ENCODE assay signal across 9 mouse cellular contexts in genomic region chr10:59969821-59970449, GRCm38 (mm10). TPM values are rescaled to one million over a fixed set of nuclear protein-coding genes. Genes with fewer than 3 reads are reported as not detected.
DNase-seq lines count a peak whose midpoint lies in the region; ATAC-seq and TF ChIP-seq lines count a peak whose summit lies in the region.
"Had no signal": no experiment of that assay in that cellular context is flagged by ENCODE, and none has a peak within 500 bp of the region (broad histone marks: within the 10 kb centered on the region; RNA-seq: fewer than 3 reads in every experiment).

No protein-coding gene starts in this region.

- H3K9ac ChIP-seq in intestine, embryonic 16.5 days (ENCODE audit: low read depth, low read length): peak overlapping the region; percentile 83
- H3K9ac ChIP-seq in limb, embryonic 14.5 days (ENCODE audit: low read depth, low read length, severe bottlenecking): peak overlapping the region; percentile 71
- peak overlapping the region; percentile 82 for H3K9ac ChIP-seq in midbrain, embryonic 13.5 days (replicated peaks)
- peak overlapping the region; percentile 77 for H3K9ac ChIP-seq in stomach, embryonic 16.5 days (ENCODE audit: low read length)

- no peaks in the 10 kb centered on the region for H3K9me3 ChIP-seq in intestine, embryonic 16.5 days (ENCODE audit: control insufficient read depth, low read length)
- no peaks in the 10 kb centered on the region for H3K9me3 ChIP-seq in limb, embryonic 14.5 days (ENCODE audit: control insufficient read depth, low read length)
- no peaks in the 10 kb centered on the region for H3K9me3 ChIP-seq in midbrain, embryonic 13.5 days
- no peaks in the 10 kb centered on the region for H3K9me3 ChIP-seq in stomach, embryonic 16.5 days (replicated peaks; ENCODE audit: control insufficient read depth, low read length)

- 2% methylated on average over 25 of the region's 25 CpGs for WGBS in intestine, embryonic 16.5 days
- under 1% methylated on average over 25 of the region's 25 CpGs for WGBS in limb, embryonic 14.5 days
- under 1% methylated on average over 25 of the region's 25 CpGs for WGBS in midbrain, embryonic 13.5 days
- WGBS in stomach, embryonic 16.5 days: 5% methylated on average over 25 of the region's 25 CpGs

- H3K27ac ChIP-seq in intestine, embryonic 16.5 days (ENCODE audit: low read length): peak overlapping the region; percentile 92
- peak overlapping the region; percentile 84 for H3K27ac ChIP-seq in limb, embryonic 14.5 days (replicated peaks; ENCODE audit: low read depth, low read length)
- peak overlapping the region; percentile 90 for H3K27ac ChIP-seq in midbrain, embryonic 13.5 days
- peak overlapping the region; percentile 87 for H3K27ac ChIP-seq in stomach, embryonic 16.5 days (ENCODE audit: low read length)

- H3K27me3 ChIP-seq in intestine, embryonic 16.5 days (replicated peaks; ENCODE audit: control insufficient read depth, insufficient read depth, low read length): no peaks in the 10 kb centered on the region
- H3K27me3 ChIP-seq in limb, embryonic 14.5 days (ENCODE audit: control insufficient read depth, insufficient read depth, low read length): no peaks in the 10 kb centered on the region
- H3K27me3 ChIP-seq in midbrain, embryonic 13.5 days: 0 out of 2 replicates have a peak, but pooled peaks cover 3% of the 10 kb centered on the region
- H3K27me3 ChIP-seq in stomach, embryonic 16.5 days (ENCODE audit: control insufficient read depth, insufficient read depth, low read length): no peaks in the 10 kb centered on the region
- H3K27me3 ChIP-seq: CH12.LX had no signal

- peak overlapping the region; percentile 57 for H3K4me3 ChIP-seq in intestine, embryonic 16.5 days (ENCODE audit: low read length)
- peak overlapping the region; percentile 46 for H3K4me3 ChIP-seq in limb, embryonic 14.5 days (replicated peaks; ENCODE audit: low read length)
- H3K4me3 ChIP-seq in midbrain, embryonic 13.5 days (replicated peaks): peak overlapping the region; percentile 49
- H3K4me3 ChIP-seq in stomach, embryonic 16.5 days (replicated peaks; ENCODE audit: low read length): peak overlapping the region; percentile 50

- ATAC-seq in granulocyte monocyte progenitor cell, adult 5-6 weeks (replicated peaks; ENCODE audit: poor library complexity, severe bottlenecking): peak; percentile 25
- peak; percentile 67 for ATAC-seq in intestine, embryonic 16.5 days
- ATAC-seq in limb, embryonic 14.5 days (ENCODE audit: low FRiP score, low read depth): peak; percentile 17; the same call in 1 of the 2 replicates
- peak; percentile 72 for ATAC-seq in midbrain, embryonic 13.5 days
- peak; percentile 41 for ATAC-seq in stomach, embryonic 16.5 days (ENCODE audit: insufficient read depth, low FRiP score)

- DNase-seq in right cerebral cortex, adult 18-20 months: peak; percentile 85
- DNase-seq in right cerebral cortex, postnatal 14 days: no peak
- peak; percentile 83 for DNase-seq in embryo, embryonic 11 days
- no peak for DNase-seq in limb, embryonic 14.5 days (ENCODE audit: low spot score)

- no peaks in the 10 kb centered on the region for H3K36me3 ChIP-seq in intestine, embryonic 16.5 days (ENCODE audit: control insufficient read depth, insufficient read depth, low read length)
- H3K36me3 ChIP-seq in limb, embryonic 14.5 days (ENCODE audit: control insufficient read depth, insufficient read depth, low read length): no peaks in the 10 kb centered on the region
- H3K36me3 ChIP-seq in midbrain, embryonic 13.5 days: no peaks in the 10 kb centered on the region
- no peaks in the 10 kb centered on the region for H3K36me3 ChIP-seq in stomach, embryonic 16.5 days (ENCODE audit: control insufficient read depth, insufficient read depth, low read length)

- peak overlapping the region; percentile 88 for H3K4me2 ChIP-seq in intestine, embryonic 16.5 days (ENCODE audit: low read depth, low read length)
- peak overlapping the region; percentile 68 for H3K4me2 ChIP-seq in limb, embryonic 14.5 days (replicated peaks; ENCODE audit: low read depth, low read length, severe bottlenecking)
- H3K4me2 ChIP-seq in midbrain, embryonic 13.5 days (replicated peaks): peak overlapping the region; percentile 60
- peak overlapping the region; percentile 73 for H3K4me2 ChIP-seq in stomach, embryonic 16.5 days (ENCODE audit: low read depth, low read length)

- H3K4me1 ChIP-seq in intestine, embryonic 16.5 days (ENCODE audit: control insufficient read depth, insufficient read depth, low read length): peaks cover 49% of the 10 kb centered on the region
- H3K4me1 ChIP-seq in limb, embryonic 14.5 days (ENCODE audit: control insufficient read depth, insufficient read depth, low read length): peaks cover 61% of the 10 kb centered on the region
- H3K4me1 ChIP-seq in midbrain, embryonic 13.5 days (replicated peaks): peaks cover 43% of the 10 kb centered on the region
- H3K4me1 ChIP-seq in stomach, embryonic 16.5 days (ENCODE audit: control insufficient read depth, insufficient read depth, low read length): peaks cover 38% of the 10 kb centered on the region

- TF ChIP-seq POLR2A in limb, embryonic 14.5 days (IDR thresholded peaks at IDR 0.05; ENCODE audit: borderline replicate concordance, extremely low read depth, insufficient read depth, insufficient read length): peak; percentile 35; the same call in 1 of the 2 replicates

RNA-seq across cellular contexts. Expression of gene Ddit4, which starts 18.3 kb away (rescaled TPM):
- 0.49 TPM in 1 of 2 replicates, not detected in the other for total RNA-seq in granulocyte monocyte progenitor cell, adult 5-6 weeks (2014; fragmentation: Nextera tagmentation)
- total RNA-seq in granulocyte monocyte progenitor cell, adult 5-6 weeks (2017): 2.0 and 2.2 TPM in 2 replicates
- 28.6 and 33.1 TPM in 2 replicates for polyA plus RNA-seq in intestine, embryonic 16.5 days (2015; fragmentation: Nextera tagmentation; extraction: Ambion mirVana)
- polyA plus RNA-seq in limb, embryonic 14.5 days (2012; rRNA removed): 117 and 138 TPM in 2 replicates
- polyA plus RNA-seq in limb, embryonic 14.5 days (2014; fragmentation: Nextera tagmentation; extraction: Ambion mirVana): 8.5 and 8.6 TPM in 2 replicates
- 48.5 and 58.7 TPM in 2 replicates for polyA plus RNA-seq in midbrain, embryonic 13.5 days (2015; fragmentation: Nextera tagmentation; extraction: Ambion mirVana)
- 30.4 and 34.8 TPM in 2 replicates for polyA plus RNA-seq in stomach, embryonic 16.5 days (2015; fragmentation: Nextera tagmentation; extraction: Ambion mirVana)

RNA-seq across cellular contexts. Expression of gene Ascc1, which starts 32.7 kb away (rescaled TPM):
- total RNA-seq in granulocyte monocyte progenitor cell, adult 5-6 weeks (2014; fragmentation: Nextera tagmentation): 19.4 and 24.3 TPM in 2 replicates
- 24.8 and 34.2 TPM in 2 replicates for total RNA-seq in granulocyte monocyte progenitor cell, adult 5-6 weeks (2017)
- 47.2 and 47.3 TPM in 2 replicates for polyA plus RNA-seq in intestine, embryonic 16.5 days (2015; fragmentation: Nextera tagmentation; extraction: Ambion mirVana)
- 29.4 and 32.9 TPM in 2 replicates for polyA plus RNA-seq in limb, embryonic 14.5 days (2012; rRNA removed)
- 41.2 and 45.4 TPM in 2 replicates for polyA plus RNA-seq in limb, embryonic 14.5 days (2014; fragmentation: Nextera tagmentation; extraction: Ambion mirVana)
- polyA plus RNA-seq in midbrain, embryonic 13.5 days (2015; fragmentation: Nextera tagmentation; extraction: Ambion mirVana): 49.5 and 50.6 TPM in 2 replicates
- 45.2 and 46.2 TPM in 2 replicates for polyA plus RNA-seq in stomach, embryonic 16.5 days (2015; fragmentation: Nextera tagmentation; extraction: Ambion mirVana)

RNA-seq across cellular contexts. Expression of gene Anapc16, which starts 33.0 kb away (rescaled TPM):
- 36.2 and 43.2 TPM in 2 replicates for total RNA-seq in granulocyte monocyte progenitor cell, adult 5-6 weeks (2014; fragmentation: Nextera tagmentation)
- 46.2 and 48.8 TPM in 2 replicates for total RNA-seq in granulocyte monocyte progenitor cell, adult 5-6 weeks (2017)
- 94.0 and 97.8 TPM in 2 replicates for polyA plus RNA-seq in intestine, embryonic 16.5 days (2015; fragmentation: Nextera tagmentation; extraction: Ambion mirVana)
- 105 and 109 TPM in 2 replicates for polyA plus RNA-seq in limb, embryonic 14.5 days (2012; rRNA removed)
- 110 and 114 TPM in 2 replicates for polyA plus RNA-seq in limb, embryonic 14.5 days (2014; fragmentation: Nextera tagmentation; extraction: Ambion mirVana)
- 121 TPM in 2 replicates for polyA plus RNA-seq in midbrain, embryonic 13.5 days (2015; fragmentation: Nextera tagmentation; extraction: Ambion mirVana)
- 75.6 and 90.7 TPM in 2 replicates for polyA plus RNA-seq in stomach, embryonic 16.5 days (2015; fragmentation: Nextera tagmentation; extraction: Ambion mirVana)

Comparison
In these comparisons a context has a peak if more than half of its experiments do, and no peak if none do; other contexts are left out.
1. DNase-seq: peak in right cerebral cortex, adult 18-20 months (single experiment) and embryo, embryonic 11 days (single experiment); none in right cerebral cortex, postnatal 14 days (single experiment) and limb, embryonic 14.5 days (single experiment).
2. ATAC-seq: peak in every context shown above with its lines; median percentile 72 in midbrain, embryonic 13.5 days; 67 in intestine, embryonic 16.5 days; 41 in stomach, embryonic 16.5 days; 25 in granulocyte monocyte progenitor cell, adult 5-6 weeks; 17 in limb, embryonic 14.5 days.
3. Peak in every context shown above with its lines, with median percentiles within 50 percentile points of each other: H3K27ac ChIP-seq, H3K4me2 ChIP-seq, H3K4me3 ChIP-seq and H3K9ac ChIP-seq.